Mouse (Mus musculus): ENCODE results near the gene Ccdc54.

Gene Ccdc54

GRCm38 (mm10) chr16:50591054-50591453, at the start of gene Ccdc54:
Gene Ccdc54 (minus strand): TSS chr16:50591154.
- no peak for DNase-seq (ENCODE audit: low spot score)

GRCm38 (mm10) chr16:50632585-50632984, 41.6 kb upstream of the Ccdc54 start:
- DNase-seq (ENCODE audit: low spot score) = no peak

- no peak for DNase-seq (ENCODE audit: low spot score)
Observed at GRCm38 (mm10) chr16:50615569-50615968, 24.6 kb upstream of the Ccdc54 start.

GRCm38 (mm10) chr16:50612944-50613343, 22.0 kb upstream of the Ccdc54 start:
- no peak for DNase-seq (ENCODE audit: low spot score)

GRCm38 (mm10) chr16:50610580-50610979, 19.6 kb upstream of the Ccdc54 start:
- no peak for DNase-seq (ENCODE audit: low spot score)

GRCm38 (mm10) chr16:50607776-50608562, 17.0 kb upstream of the Ccdc54 start:
- no peak for DNase-seq (ENCODE audit: low spot score)

GRCm38 (mm10) chr16:50604826-50605225, 13.9 kb upstream of the Ccdc54 start:
- DNase-seq (ENCODE audit: low spot score) = no peak

- DNase-seq (ENCODE audit: low spot score) = no peak
Observed at GRCm38 (mm10) chr16:50601947-50602346, 11.0 kb upstream of the Ccdc54 start.

- DNase-seq (ENCODE audit: low spot score) = no peak
Observed at GRCm38 (mm10) chr16:50600665-50601064, 9.7 kb upstream of the Ccdc54 start.

GRCm38 (mm10) chr16:50596679-50597078, 5.7 kb upstream of the Ccdc54 start:
- DNase-seq (ENCODE audit: low spot score) = no peak

GRCm38 (mm10) chr16:50596171-50596570, 5.2 kb upstream of the Ccdc54 start:
- DNase-seq (ENCODE audit: low spot score) = no peak

- DNase-seq (ENCODE audit: low spot score) = no peak
Observed at GRCm38 (mm10) chr16:50594876-50595275, 3.9 kb upstream of the Ccdc54 start.

GRCm38 (mm10) chr16:50593361-50593760, 2.4 kb upstream of the Ccdc54 start:
- no peak for DNase-seq (ENCODE audit: low spot score)

- no peak for DNase-seq (ENCODE audit: low spot score)
Observed at GRCm38 (mm10) chr16:50589574-50590151, 1.3 kb downstream of the Ccdc54 start.

- DNase-seq (ENCODE audit: low spot score) = no peak
Observed at GRCm38 (mm10) chr16:50588191-50588590, 2.8 kb downstream of the Ccdc54 start.

GRCm38 (mm10) chr16:50587139-50587538, 3.8 kb downstream of the Ccdc54 start:
- DNase-seq (ENCODE audit: low spot score) = no peak

GRCm38 (mm10) chr16:50578361-50578760, 12.6 kb downstream of the Ccdc54 start:
- no peak for DNase-seq (ENCODE audit: low spot score)

- no peak for DNase-seq (ENCODE audit: low spot score)
Observed at GRCm38 (mm10) chr16:50572557-50572956, 18.4 kb downstream of the Ccdc54 start.

GRCm38 (mm10) chr16:50559163-50559771, 31.7 kb downstream of the Ccdc54 start:
- DNase-seq (ENCODE audit: low spot score) = no peak

- DNase-seq (ENCODE audit: low spot score) = no peak
Observed at GRCm38 (mm10) chr16:50553828-50554227, 37.1 kb downstream of the Ccdc54 start.

GRCm38 (mm10) chr16:50551871-50552528, 39.0 kb downstream of the Ccdc54 start:
- DNase-seq (ENCODE audit: low spot score) = no peak

- no peak for DNase-seq (ENCODE audit: low spot score)
Observed at GRCm38 (mm10) chr16:50550927-50551326, 40.0 kb downstream of the Ccdc54 start.

Data from urinary bladder, postnatal 10 days (tissue).